Mouse (Mus musculus) intestine, embryonic 16.5 days (tissue): ENCODE results near the gene Kcnc3. TPM values are rescaled to one million over a fixed set of nuclear protein-coding genes. Genes with fewer than 3 reads are reported as not detected.

Source experiments
- ATAC-seq: fragments of 200-750 bp; cut with Nextera tagmentation; 2 replicates; pipeline ENCODE4 v1.8.0; 2017; ENCODE audit warnings: moderate TSS enrichment, moderate library complexity
- H3K27ac ChIP-seq: fragments of 300-500 bp; sonication (generic); 2 replicates; pipeline ENCODE4 v1.5.1; 2014; ENCODE audit warnings: mild to moderate bottlenecking, low read length
- H3K27me3 ChIP-seq: fragments of 300-500 bp; sonication (generic); replicated peaks from 2 replicates; pipeline ENCODE4 v1.6.1; 2014; ENCODE audit warnings: low read length, control low read depth, mixed read lengths; ENCODE audit not compliant: control insufficient read depth, insufficient read depth
- H3K36me3 ChIP-seq: fragments of 300-500 bp; sonication (generic); 2 replicates; pipeline ENCODE4 v1.6.1; 2014; ENCODE audit warnings: low read length, control low read depth; ENCODE audit not compliant: control insufficient read depth, insufficient read depth
- H3K4me1 ChIP-seq: fragments of 300-500 bp; sonication (generic); 2 replicates; pipeline ENCODE4 v1.6.1; 2014; ENCODE audit warnings: low read length, control low read depth, mixed read lengths; ENCODE audit not compliant: control insufficient read depth, insufficient read depth
- H3K4me2 ChIP-seq: fragments of 300-500 bp; sonication (generic); 2 replicates; pipeline ENCODE4 v1.6.1; 2014; ENCODE audit warnings: low read depth, low read length, control low read depth
- H3K4me3 ChIP-seq: fragments of 300-500 bp; sonication (generic); 2 replicates; pipeline ENCODE4 v1.5.1; 2014; ENCODE audit warnings: mild to moderate bottlenecking, low read length
- H3K9ac ChIP-seq: fragments of 300-500 bp; sonication (generic); 2 replicates; pipeline ENCODE4 v1.6.1; 2014; ENCODE audit warnings: low read depth, low read length
- H3K9me3 ChIP-seq: fragments of 300-500 bp; sonication (generic); 2 replicates; pipeline ENCODE4 v1.6.1; 2016; ENCODE audit warnings: low read length, control low read depth; ENCODE audit not compliant: control insufficient read depth
- WGBS: fragments of 180-500 bp; shearing (Covaris S2); extraction: QIAGEN DNeasy Blood & Tissue Kit; methylation state at CpG from one replicate; pipeline ENCODE4 v1.1.7; 2014; 5-methylcytosine and 5-hydroxymethylcytosine counted together
- polyA plus RNA-seq: library from polyadenylated mRNA; unstranded; fragments of >200 nt; fragmentation: Nextera tagmentation; extraction: Ambion mirVana; gene quantifications from 2 replicates; pipeline ENCODE4 v1.2.1, GENCODE M21; 2015

Gene Kcnc3
- polyA plus RNA-seq, 1 experiment from 2014 or later, result 0.20 TPM

DNA sequence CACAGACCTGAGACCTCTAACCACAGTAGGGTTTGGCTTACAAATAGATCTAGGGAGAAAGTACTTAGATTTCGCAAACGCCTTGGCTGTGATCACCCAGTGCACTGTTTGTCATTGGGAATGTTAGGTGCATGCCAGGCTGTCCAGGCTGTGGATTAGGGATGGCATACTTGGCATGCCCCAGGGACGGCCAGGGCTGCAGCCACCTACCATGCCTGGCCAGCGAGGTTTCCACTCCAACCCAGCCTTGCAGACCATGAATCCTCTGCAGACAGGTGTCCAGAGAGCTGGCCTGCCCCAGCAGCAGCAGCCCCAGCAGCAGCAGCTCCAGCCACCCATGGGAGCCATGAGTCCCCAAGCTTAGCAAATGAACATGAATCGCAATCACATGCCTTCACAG lies 54.8 kb downstream of the Kcnc3 start:
- no peak overlapping the region for H3K9ac ChIP-seq
- H3K36me3 ChIP-seq, result no peaks in the 10 kb centered on the region
- H3K9me3 ChIP-seq, result no peaks in the 10 kb centered on the region
- no peak for ATAC-seq
- WGBS, result 77% methylated on average over 5 of the region's 5 CpGs
- peaks cover 15% of the 10 kb centered on the region for H3K27me3 ChIP-seq
- no peak overlapping the region for H3K4me3 ChIP-seq
- H3K4me2 ChIP-seq, result no peak overlapping the region
- H3K4me1 ChIP-seq, result no peaks in the 10 kb centered on the region
- no peak overlapping the region for H3K27ac ChIP-seq

- no peak for ATAC-seq
- Histone ChIP-seq H3K36me3 (no peaks in the 10 kb centered on the region), H3K9ac (no peak overlapping the region), H3K27ac (no peak overlapping the region), H3K4me1 (no peaks in the 10 kb centered on the region), H3K4me2 (no peak overlapping the region), H3K9me3 (no peaks in the 10 kb centered on the region), H3K27me3 (0 out of 2 replicates have a peak, but pooled peaks cover 11% of the 10 kb centered on the region), H3K4me3 (no peak overlapping the region)
- 28% methylated on average over 15 of the region's 15 CpGs for WGBS
These were observed 55.5 kb downstream of the Kcnc3 start for GRCm38 (mm10) chr7:44645951-44646350.

DNA sequence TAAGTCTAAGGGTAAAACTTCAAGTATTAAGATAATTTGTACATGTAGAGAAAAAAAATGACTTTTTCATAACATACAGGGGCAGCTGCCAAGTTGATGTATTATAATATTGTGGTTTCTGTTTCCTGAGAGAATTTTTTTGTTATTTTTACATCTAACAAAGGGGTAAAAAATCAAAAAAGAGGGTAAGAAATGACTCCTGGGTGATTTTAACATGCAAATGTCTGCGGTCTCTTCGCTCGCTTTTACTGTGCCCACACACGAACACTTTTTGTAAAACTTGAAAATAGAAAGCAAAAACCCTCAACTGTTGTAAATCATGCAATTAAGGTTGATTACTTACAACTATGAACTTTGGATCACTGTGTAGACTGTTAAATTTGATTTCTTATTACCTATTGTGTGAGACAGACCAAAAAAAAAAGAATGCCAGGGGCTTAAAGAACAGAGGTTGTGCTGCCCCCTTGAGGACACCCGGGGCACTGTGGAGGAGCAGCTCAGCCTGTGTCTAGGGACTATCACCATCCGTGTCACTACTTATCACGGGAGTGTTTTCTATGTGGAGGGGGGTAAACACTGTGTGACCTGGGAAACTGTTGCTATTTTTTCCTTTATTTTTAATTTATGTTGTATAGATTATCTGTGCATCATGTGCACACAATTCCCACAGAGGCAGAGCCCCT lies 56.7 kb downstream of the Kcnc3 start:
- H3K4me2 ChIP-seq, result no peak overlapping the region
- no peak overlapping the region for H3K4me3 ChIP-seq
- H3K9me3 ChIP-seq, result no peaks in the 10 kb centered on the region
- H3K27ac ChIP-seq, result no peak overlapping the region
- H3K36me3 ChIP-seq, result no peaks in the 10 kb centered on the region
- 0 out of 2 replicates have a peak, but pooled peaks cover 5% of the 10 kb centered on the region for H3K27me3 ChIP-seq
- H3K9ac ChIP-seq, result no peak overlapping the region
- ATAC-seq, result 0 out of 2 replicates have a peak, but pooled peaks have one; percentile 32
- 52% methylated on average over 7 of the region's 7 CpGs for WGBS
- no peaks in the 10 kb centered on the region for H3K4me1 ChIP-seq

DNA sequence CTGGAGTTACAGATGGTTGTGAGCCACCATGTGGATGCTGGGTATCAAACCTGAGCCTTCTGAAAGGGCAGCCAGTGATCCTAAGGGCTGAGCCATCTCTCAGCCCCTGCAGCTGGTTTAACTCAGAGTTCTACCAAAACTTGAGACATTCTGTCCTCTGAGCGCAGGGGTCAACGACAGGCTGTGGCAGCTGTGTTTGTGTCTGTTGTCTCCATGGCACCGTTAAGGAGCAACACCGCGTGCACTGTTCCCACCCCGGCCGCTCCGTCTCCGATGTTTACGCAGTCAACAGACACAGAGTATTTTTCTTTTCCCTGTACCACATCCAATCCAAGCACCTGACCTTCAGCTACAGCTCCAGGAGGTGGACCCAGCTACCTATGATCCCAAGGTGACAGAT lies 57.3 kb downstream of the Kcnc3 start:
- Histone ChIP-seq H3K27me3 (0 out of 2 replicates have a peak, but pooled peaks cover 5% of the 10 kb centered on the region), H3K4me3 (no peak overlapping the region), H3K4me2 (no peak overlapping the region), H3K9me3 (no peaks in the 10 kb centered on the region), H3K27ac (no peak overlapping the region), H3K9ac (no peak overlapping the region), H3K4me1 (no peaks in the 10 kb centered on the region), H3K36me3 (no peaks in the 10 kb centered on the region)
- WGBS, result 49% methylated on average over 10 of the region's 10 CpGs
- 0 out of 2 replicates have a peak, but pooled peaks have one; percentile 49 for ATAC-seq

DNA sequence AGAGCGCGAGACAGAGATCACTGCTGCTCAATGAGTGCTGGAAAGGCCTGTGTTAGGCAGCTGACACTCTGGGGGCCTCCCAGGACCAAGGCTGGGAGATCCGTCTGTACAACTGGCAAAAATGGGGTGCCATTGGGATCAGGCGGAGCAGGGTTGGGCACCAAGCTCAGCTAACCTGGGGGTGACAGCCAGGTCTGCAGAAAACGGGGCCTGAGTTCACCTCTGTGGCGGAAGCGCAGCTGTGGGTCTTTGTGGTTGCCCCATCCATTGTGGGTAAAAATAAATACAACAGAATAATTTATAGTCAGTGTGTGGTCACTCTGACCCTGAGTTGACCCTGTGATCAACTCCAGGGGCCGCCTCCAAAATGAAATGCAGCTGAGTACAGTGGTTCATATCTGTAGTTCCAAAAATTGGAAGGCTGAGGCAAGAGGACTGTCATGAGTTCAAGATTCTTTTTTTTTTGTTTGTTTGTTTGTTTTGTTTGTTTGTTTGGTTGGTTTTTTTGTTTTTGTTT lies 58.7 kb downstream of the Kcnc3 start:
- no peak overlapping the region for H3K4me2 ChIP-seq
- H3K27ac ChIP-seq, result no peak overlapping the region
- no peaks in the 10 kb centered on the region for H3K4me1 ChIP-seq
- ATAC-seq, result no peak
- 71% methylated on average over 8 of the region's 8 CpGs for WGBS
- no peak overlapping the region for H3K4me3 ChIP-seq
- no peaks in the 10 kb centered on the region for H3K36me3 ChIP-seq
- H3K9ac ChIP-seq, result no peak overlapping the region
- H3K9me3 ChIP-seq, result no peaks in the 10 kb centered on the region
- 0 out of 2 replicates have a peak, but pooled peaks cover 4% of the 10 kb centered on the region for H3K27me3 ChIP-seq

DNA sequence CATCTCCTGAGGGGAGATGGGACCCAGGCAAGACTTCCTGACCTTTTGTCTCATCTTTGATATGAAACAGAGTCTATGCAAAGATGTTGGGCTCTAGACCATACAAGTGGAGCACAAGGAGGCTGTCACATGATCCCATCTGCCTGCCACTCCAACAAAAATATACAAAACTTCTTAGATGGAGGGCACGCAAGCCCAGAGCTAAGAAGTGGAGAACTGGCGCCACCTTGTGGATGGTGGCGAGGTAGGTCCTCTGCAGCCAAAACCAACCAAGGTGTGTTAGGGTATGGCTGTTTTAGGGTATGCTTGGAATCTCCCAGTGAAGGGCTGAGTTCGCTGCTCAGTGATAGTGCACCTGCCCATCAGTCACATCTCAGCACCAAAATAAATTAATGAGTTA lies 59.5 kb downstream of the Kcnc3 start:
- no peak overlapping the region for H3K9ac ChIP-seq
- no peaks in the 10 kb centered on the region for H3K4me1 ChIP-seq
- H3K9me3 ChIP-seq, result no peaks in the 10 kb centered on the region
- H3K27me3 ChIP-seq, result 0 out of 2 replicates have a peak, but pooled peaks cover 3% of the 10 kb centered on the region
- 11% methylated on average over 4 of the region's 4 CpGs for WGBS
- no peak overlapping the region for H3K4me2 ChIP-seq
- no peak for ATAC-seq
- no peak overlapping the region for H3K4me3 ChIP-seq
- no peak overlapping the region for H3K27ac ChIP-seq
- H3K36me3 ChIP-seq, result no peaks in the 10 kb centered on the region

GRCm38 (mm10) chr7:44651416-44651815 lies 61.0 kb downstream of the Kcnc3 start:
- 70% methylated on average over 7 of the region's 7 CpGs for WGBS
- Histone ChIP-seq H3K9ac (no peak overlapping the region), H3K9me3 (no peaks in the 10 kb centered on the region), H3K4me3 (no peak overlapping the region), H3K27ac (no peak overlapping the region), H3K27me3 (no peaks in the 10 kb centered on the region), H3K4me1 (no peaks in the 10 kb centered on the region), H3K36me3 (no peaks in the 10 kb centered on the region), H3K4me2 (no peak overlapping the region)
- ATAC-seq, result no peak

DNA sequence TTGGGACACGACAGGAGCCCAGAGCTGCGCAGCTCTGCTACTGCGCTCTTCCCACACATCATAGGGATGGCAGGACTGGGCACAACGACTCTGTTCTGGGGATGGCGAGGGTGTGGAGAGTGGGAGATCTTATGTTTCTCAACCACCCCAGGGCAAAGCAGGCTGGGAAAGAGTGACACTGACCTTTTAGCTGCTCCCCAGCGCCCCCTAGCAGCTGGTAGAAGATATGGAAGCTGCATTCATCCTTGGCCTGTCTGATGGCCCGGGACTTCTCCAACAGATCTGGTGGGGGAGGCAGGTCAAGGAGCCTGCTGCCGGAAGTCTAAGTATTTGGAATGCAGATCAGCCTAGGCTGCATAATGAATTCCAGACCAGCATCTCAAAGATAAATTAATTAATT lies 63.3 kb downstream of the Kcnc3 start:
- ATAC-seq, result no peak
- no peak overlapping the region for H3K4me3 ChIP-seq
- 51% methylated on average over 8 of the region's 8 CpGs for WGBS
- H3K36me3 ChIP-seq, result no peaks in the 10 kb centered on the region
- no peak overlapping the region for H3K4me2 ChIP-seq
- no peaks in the 10 kb centered on the region for H3K27me3 ChIP-seq
- H3K27ac ChIP-seq, result no peak overlapping the region
- no peak overlapping the region for H3K9ac ChIP-seq
- H3K9me3 ChIP-seq, result no peaks in the 10 kb centered on the region
- no peaks in the 10 kb centered on the region for H3K4me1 ChIP-seq
